Mouse (Mus musculus): ENCODE data around the gene Dstyk. TPM values are rescaled to one million over a fixed set of nuclear protein-coding genes. Genes with fewer than 3 reads are reported as not detected.
A peak's percentile ranks its signal among the peaks of the same experiment; 100 is the strongest.

Gene Dstyk
- polyA plus RNA-seq, 1 experiment from 2014 or later: 12.4 TPM

- Histone ChIP-seq H3K4me3 (no peak within 1 kb of the TSS), H3K4me1 (no peaks in the 10 kb centered on the region), H3K27me3 (replicated peaks) (no peaks in the 10 kb centered on the region), H3K36me3 (replicated peaks) (peaks cover 21% of the 10 kb centered on the region; the same call in 1 of the 2 replicates), H3K9me3 (no peaks in the 10 kb centered on the region), H3K4me2 (no peak within 1 kb of the TSS), H3K27ac (no peak within 1 kb of the TSS), H3K9ac (no peak within 1 kb of the TSS)
- WGBS: 81% methylated on average over 7 of the region's 7 CpGs
- no peak for ATAC-seq (replicated peaks)
Measured at GRCm38 (mm10) chr1:132506058-132506457, 88.7 kb downstream of the Dstyk start, which contains the start of gene Tmem81. Gene Tmem81 (plus strand): TSS chr1:132506230.

DNA sequence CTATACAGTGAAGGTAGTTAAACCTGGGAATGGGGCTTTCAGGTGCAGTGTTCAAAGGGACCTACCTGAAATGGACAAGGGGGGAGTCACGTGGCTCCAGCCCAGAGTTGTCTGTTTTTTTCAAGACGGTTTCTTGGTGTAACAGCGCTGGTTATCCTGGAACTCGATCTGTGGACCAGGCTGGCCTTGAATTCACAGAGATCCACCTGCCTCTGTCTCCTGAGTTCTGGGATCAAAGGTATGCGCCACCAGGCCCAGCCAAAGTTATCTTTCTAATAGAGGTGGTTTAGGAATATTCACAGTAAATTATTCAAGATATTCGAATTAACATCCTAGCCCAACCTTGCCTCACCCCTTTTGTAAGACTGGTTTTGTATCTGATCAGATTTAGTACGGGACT, 89.3 kb downstream of the Dstyk start:
- no peak for ATAC-seq (replicated peaks)
- H3K36me3 ChIP-seq (replicated peaks): peaks cover 19% of the 10 kb centered on the region; the same call in 1 of the 2 replicates
- WGBS: 93% methylated on average over 7 of the region's 7 CpGs

DNA sequence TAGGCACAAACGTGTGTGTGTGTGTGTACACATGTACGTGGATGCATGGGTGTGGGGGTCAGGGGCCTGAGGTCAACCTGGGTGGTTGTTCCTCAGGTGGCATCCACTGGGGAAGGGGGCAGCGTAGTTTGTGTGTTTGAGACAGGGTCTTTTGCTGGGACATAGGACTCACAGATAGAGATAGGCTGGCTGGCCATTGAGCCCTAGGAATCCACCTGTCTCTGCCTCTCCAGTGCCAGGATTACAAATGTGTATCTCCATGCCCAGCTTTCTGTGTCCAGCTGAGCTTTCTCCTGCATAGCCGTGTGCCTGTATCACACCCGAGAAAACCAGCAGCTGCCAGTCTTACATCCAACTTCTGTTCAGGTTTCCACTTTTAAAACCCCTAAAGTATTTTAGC, 92.4 kb downstream of the Dstyk start:
- Histone ChIP-seq H3K9me3 (no peaks in the 10 kb centered on the region), H3K36me3 (replicated peaks) (0 out of 2 replicates have a peak, but pooled peaks cover 6% of the 10 kb centered on the region), H3K9ac (no peak overlapping the region), H3K4me2 (no peak overlapping the region), H3K4me1 (0 out of 2 replicates have a peak, but pooled peaks cover 7% of the 10 kb centered on the region), H3K27ac (no peak overlapping the region), H3K4me3 (no peak overlapping the region), H3K27me3 (replicated peaks) (no peaks in the 10 kb centered on the region)
- ATAC-seq (replicated peaks): no peak
- WGBS: 83% methylated on average over 5 of the region's 5 CpGs

More for the DNA sequence above, 89.3 kb downstream of the Dstyk start:
- H3K9ac ChIP-seq: no peak overlapping the region
- 0 out of 2 replicates have a peak, but pooled peaks cover 5% of the 10 kb centered on the region for H3K4me1 ChIP-seq
- H3K4me3 ChIP-seq: no peak overlapping the region
- no peak overlapping the region for H3K27ac ChIP-seq
- H3K27me3 ChIP-seq (replicated peaks): no peaks in the 10 kb centered on the region
- H3K4me2 ChIP-seq: no peak overlapping the region
- no peaks in the 10 kb centered on the region for H3K9me3 ChIP-seq

DNA sequence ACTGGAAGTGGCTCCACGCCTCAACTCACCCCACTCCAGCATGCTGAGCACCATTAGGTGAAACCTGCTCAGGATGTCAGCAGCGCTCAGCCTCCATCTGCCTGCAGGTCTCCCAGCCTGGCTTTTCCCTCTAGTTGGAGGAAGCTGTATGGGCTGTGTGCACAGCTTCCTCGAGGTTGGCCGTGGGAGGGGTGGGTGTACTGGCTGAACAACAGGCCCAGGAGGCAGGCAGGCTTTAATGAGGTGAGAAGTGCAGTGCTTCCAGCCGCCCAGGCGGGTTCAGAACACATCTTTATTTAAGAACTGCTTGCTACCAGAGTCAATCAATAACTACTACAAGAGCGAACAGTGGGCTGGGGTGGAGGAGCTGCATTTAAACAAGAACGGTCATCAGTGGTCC, 94.2 kb downstream of the Dstyk start:
- H3K4me2 ChIP-seq: no peak overlapping the region
- 62% methylated on average over 8 of the region's 8 CpGs for WGBS
- H3K9ac ChIP-seq: no peak overlapping the region
- peak; percentile 46 for ATAC-seq (replicated peaks)
- no peaks in the 10 kb centered on the region for H3K9me3 ChIP-seq
- no peak overlapping the region for H3K4me3 ChIP-seq
- H3K36me3 ChIP-seq (replicated peaks): 0 out of 2 replicates have a peak, but pooled peaks cover 5% of the 10 kb centered on the region
- H3K4me1 ChIP-seq: 0 out of 2 replicates have a peak, but pooled peaks cover 7% of the 10 kb centered on the region
- H3K27me3 ChIP-seq (replicated peaks): no peaks in the 10 kb centered on the region
- H3K27ac ChIP-seq: peak overlapping the region; percentile 48

GRCm38 (mm10) chr1:132512106-132512505, 94.8 kb downstream of the Dstyk start:
- H3K4me3 ChIP-seq: no peak overlapping the region
- no peak for ATAC-seq (replicated peaks)
- no peaks in the 10 kb centered on the region for H3K9me3 ChIP-seq
- no peaks in the 10 kb centered on the region for H3K27me3 ChIP-seq (replicated peaks)
- H3K27ac ChIP-seq: 0 out of 2 replicates have a peak overlapping the region, but pooled peaks have one; percentile 14
- no peak overlapping the region for H3K9ac ChIP-seq
- 0 out of 2 replicates have a peak, but pooled peaks cover 7% of the 10 kb centered on the region for H3K4me1 ChIP-seq
- peaks cover 5% of the 10 kb centered on the region; the same call in 1 of the 2 replicates for H3K36me3 ChIP-seq (replicated peaks)
- no peak overlapping the region for H3K4me2 ChIP-seq
- WGBS: 81% methylated on average over 8 of the region's 8 CpGs

GRCm38 (mm10) chr1:132515339-132515738, 98.0 kb downstream of the Dstyk start:
- H3K9ac ChIP-seq: no peak overlapping the region
- ATAC-seq (replicated peaks): no peak
- no peak overlapping the region for H3K4me2 ChIP-seq
- H3K9me3 ChIP-seq: no peaks in the 10 kb centered on the region
- H3K27me3 ChIP-seq (replicated peaks): no peaks in the 10 kb centered on the region
- H3K4me1 ChIP-seq: 0 out of 2 replicates have a peak, but pooled peaks cover 7% of the 10 kb centered on the region
- H3K27ac ChIP-seq: no peak overlapping the region
- no peak overlapping the region for H3K4me3 ChIP-seq
- H3K36me3 ChIP-seq (replicated peaks): peaks cover 9% of the 10 kb centered on the region; the same call in 1 of the 2 replicates
- 93% methylated on average over 12 of the region's 12 CpGs for WGBS

Other genes with a start within 250 kb of the Dstyk start
- gene Lemd1, start 226.1 kb upstream of the Dstyk start, polyA plus RNA-seq (2015; fragmentation: Nextera tagmentation; extraction: Ambion mirVana): 14.9 and 19.8 TPM in 2 replicates
- gene AC124108.1, start 226.1 kb upstream of the Dstyk start, polyA plus RNA-seq (2015; fragmentation: Nextera tagmentation; extraction: Ambion mirVana): 3.7 and 3.8 TPM in 2 replicates
- 0.58 TPM in 1 of 2 replicates, not detected in the other for gene Gm10188, start 187.8 kb upstream of the Dstyk start, polyA plus RNA-seq (2015; fragmentation: Nextera tagmentation; extraction: Ambion mirVana)
- gene Klhdc8a, start 118.9 kb upstream of the Dstyk start, polyA plus RNA-seq (2015; fragmentation: Nextera tagmentation; extraction: Ambion mirVana): 10.7 and 11.5 TPM in 2 replicates
- gene Nuak2, start 101.4 kb upstream of the Dstyk start, polyA plus RNA-seq (2015; fragmentation: Nextera tagmentation; extraction: Ambion mirVana): 26.1 and 27.9 TPM in 2 replicates
- gene Tmcc2, start 26.3 kb upstream of the Dstyk start, polyA plus RNA-seq (2015; fragmentation: Nextera tagmentation; extraction: Ambion mirVana): 38.4 and 39.4 TPM in 2 replicates
- gene Rbbp5, start 59.8 kb downstream of the Dstyk start, polyA plus RNA-seq (2015; fragmentation: Nextera tagmentation; extraction: Ambion mirVana): 46.5 and 50.3 TPM in 2 replicates
- 0.99 and 1.0 TPM in 2 replicates for gene Tmem81, start 88.7 kb downstream of the Dstyk start, polyA plus RNA-seq (2015; fragmentation: Nextera tagmentation; extraction: Ambion mirVana)
- gene Cntn2, start 125.7 kb downstream of the Dstyk start, polyA plus RNA-seq (2015; fragmentation: Nextera tagmentation; extraction: Ambion mirVana): 38.9 and 44.0 TPM in 2 replicates

Measured in midbrain, embryonic 15.5 days (tissue).